Mouse (Mus musculus) ES-E14 (cell line): Measurements from ENCODE around the gene Grip1.

Experiments used
- CHD2 ChIP-seq: IDR thresholded peaks from 2 replicates; pipeline ENCODE4 v1.6.1; 2014; ENCODE audit warnings: mild to moderate bottlenecking, low read depth, low read length, inconsistent platforms
- HCFC1 ChIP-seq: IDR thresholded peaks from 2 replicates; pipeline ENCODE4 v1.6.1; 2012; ENCODE audit warnings: low read length, inconsistent platforms, borderline replicate concordance; ENCODE audit not compliant: insufficient read depth
- MAFK ChIP-seq: IDR thresholded peaks from 2 replicates; pipeline ENCODE4 v1.6.1; 2014; ENCODE audit warnings: mild to moderate bottlenecking, low read depth, low read length, inconsistent platforms; ENCODE audit not compliant: insufficient read depth

- TF ChIP-seq MAFK (no peak), HCFC1 (no peak), CHD2 (no peak)
These were observed 243.7 kb downstream of the Grip1 start for GRCm38 (mm10) chr10:119697257-119697798.
